Mouse (Mus musculus): ENCODE measurements around the gene Kifc5b.
"Not testable (repeated sequence)": the region's sequence is repeated elsewhere in the genome, so short reads cannot be mapped to it uniquely, and the experiment has no call there.

Gene Kifc5b

GRCm38 (mm10) chr17:26916711-26917482 lies at the start of gene Kifc5b:
Gene Kifc5b, plus strand, starts transcription at chr17:26917091.
- DNase-seq, result peak; percentile 99

GRCm38 (mm10) chr17:26868756-26869155 lies 48.1 kb upstream of the Kifc5b start:
- peak; percentile 25 to 44 for DNase-seq

- DNase-seq, result no peak
These were observed 44.0 kb upstream of the Kifc5b start for GRCm38 (mm10) chr17:26872870-26873269.

- no peak for DNase-seq
These were observed 43.4 kb upstream of the Kifc5b start for GRCm38 (mm10) chr17:26873502-26873901.

GRCm38 (mm10) chr17:26874542-26874941 lies 42.3 kb upstream of the Kifc5b start:
- no peak for DNase-seq

- DNase-seq, result no peak
These were observed 39.0 kb upstream of the Kifc5b start for GRCm38 (mm10) chr17:26877927-26878326.

GRCm38 (mm10) chr17:26879235-26879634 lies 37.7 kb upstream of the Kifc5b start:
- no peak for DNase-seq

GRCm38 (mm10) chr17:26882706-26883105 lies 34.2 kb upstream of the Kifc5b start:
- DNase-seq, result no peak

- DNase-seq, result no peak
These were observed 33.3 kb upstream of the Kifc5b start for GRCm38 (mm10) chr17:26883585-26883984.

GRCm38 (mm10) chr17:26884995-26885926 lies 31.6 kb upstream of the Kifc5b start:
- peak; percentile 83 to 87 for DNase-seq

- DNase-seq, result peak; percentile 83 to 87
These were observed 30.7 kb upstream of the Kifc5b start for GRCm38 (mm10) chr17:26886047-26886749.

- DNase-seq, result no peak
These were observed 29.0 kb upstream of the Kifc5b start for GRCm38 (mm10) chr17:26887926-26888325.

GRCm38 (mm10) chr17:26892635-26893375 lies 24.1 kb upstream of the Kifc5b start:
- no peak for DNase-seq

GRCm38 (mm10) chr17:26893492-26893891 lies 23.4 kb upstream of the Kifc5b start:
- no peak for DNase-seq

GRCm38 (mm10) chr17:26894342-26894741 lies 22.5 kb upstream of the Kifc5b start:
- no peak for DNase-seq

GRCm38 (mm10) chr17:26895578-26895977 lies 21.3 kb upstream of the Kifc5b start:
- peak; percentile 59 to 70 for DNase-seq

GRCm38 (mm10) chr17:26900916-26901315 lies 16.0 kb upstream of the Kifc5b start:
- DNase-seq, result no peak

- no peak for DNase-seq
These were observed 12.6 kb upstream of the Kifc5b start for GRCm38 (mm10) chr17:26904320-26904719.

- not testable (repeated sequence) for DNase-seq
These were observed 9.4 kb upstream of the Kifc5b start for GRCm38 (mm10) chr17:26907506-26907905.

- no peak for DNase-seq
These were observed 1.6 kb upstream of the Kifc5b start for GRCm38 (mm10) chr17:26915248-26915647.

GRCm38 (mm10) chr17:26917560-26917959 lies 669 bp downstream of the Kifc5b start:
- not testable (repeated sequence) for DNase-seq

GRCm38 (mm10) chr17:26918343-26918742 lies 1.5 kb downstream of the Kifc5b start:
- no peak for DNase-seq
